Mouse (Mus musculus) embryonic facial prominence, embryonic 13.5 days (tissue): ENCODE data around the gene Prex1. TPM values are rescaled to one million over a fixed set of nuclear protein-coding genes. Genes with fewer than 3 reads are reported as not detected.
A peak's percentile ranks its signal among the peaks of the same experiment; 100 is the strongest.
"Not testable (repeated sequence)": the region's sequence is repeated elsewhere in the genome, so short reads cannot be mapped to it uniquely, and the experiment has no call there.

ENCODE experiments used
- ATAC-seq: fragments of 200-750 bp; cut with Nextera tagmentation; 2 replicates; pipeline ENCODE4 v1.8.0; 2017; ENCODE audit warnings: low read depth; ENCODE audit not compliant: insufficient number of reproducible peaks, insufficient read depth, low FRiP score, low TSS enrichment
- H3K27ac ChIP-seq: fragments of 300-500 bp; sonication (generic); 2 replicates; pipeline ENCODE4 v1.5.1; 2015; ENCODE audit warnings: moderate library complexity, mild to moderate bottlenecking, inconsistent platforms
- H3K27me3 ChIP-seq: fragments of 300-500 bp; sonication (generic); 2 replicates; pipeline ENCODE4 v1.6.1; 2015; ENCODE audit warnings: mild to moderate bottlenecking, inconsistent platforms
- H3K36me3 ChIP-seq: fragments of 300-500 bp; sonication (generic); 2 replicates; pipeline ENCODE4 v1.6.1; 2015; ENCODE audit warnings: mild to moderate bottlenecking, inconsistent platforms
- H3K4me1 ChIP-seq: fragments of 300-500 bp; sonication (generic); 2 replicates; pipeline ENCODE4 v1.6.1; 2015; ENCODE audit warnings: inconsistent platforms
- H3K4me2 ChIP-seq: fragments of 300-500 bp; sonication (generic); 2 replicates; pipeline ENCODE4 v1.6.1; 2015; ENCODE audit warnings: moderate library complexity, mild to moderate bottlenecking, inconsistent platforms
- H3K4me3 ChIP-seq: fragments of 300-500 bp; sonication (generic); 2 replicates; pipeline ENCODE4 v1.5.1; 2015; ENCODE audit warnings: mild to moderate bottlenecking, inconsistent platforms
- H3K9ac ChIP-seq: fragments of 300-500 bp; sonication (generic); 2 replicates; pipeline ENCODE4 v1.6.1; 2015; ENCODE audit warnings: mild to moderate bottlenecking, inconsistent platforms
- H3K9me3 ChIP-seq: fragments of 300-500 bp; sonication (generic); 2 replicates; pipeline ENCODE4 v1.6.1; 2016; ENCODE audit warnings: inconsistent platforms
- WGBS: fragments of 180-500 bp; shearing (Covaris S2); methylation state at CpG from one replicate; pipeline ENCODE4 v1.1.7; 2015; ENCODE audit warnings: mixed read lengths; 5-methylcytosine and 5-hydroxymethylcytosine counted together
- polyA plus RNA-seq: library from polyadenylated mRNA; unstranded; fragments of >200 nt; fragmentation: Nextera tagmentation; extraction: Ambion mirVana; gene quantifications from 2 replicates; pipeline ENCODE4 v1.2.1, GENCODE M21; 2015

Prex1 gene
- polyA plus RNA-seq, result 28.4 and 28.5 TPM in 2 replicates

- ATAC-seq, result peak; percentile 90
- Histone ChIP-seq H3K27ac (peak within 1 kb of the TSS; percentile 76), H3K27me3 (no peaks in the 10 kb centered on the region), H3K4me2 (peak within 1 kb of the TSS; percentile 90), H3K9ac (peak within 1 kb of the TSS; percentile 82), H3K9me3 (no peaks in the 10 kb centered on the region), H3K4me3 (peak within 1 kb of the TSS; percentile 80), H3K36me3 (no peaks in the 10 kb centered on the region), H3K4me1 (peaks cover 42% of the 10 kb centered on the region)
- under 1% methylated on average over 64 of the region's 69 CpGs for WGBS
These were observed at the start of gene Prex1 for GRCm38 (mm10) chr2:166713690-166714426. TSS of gene Prex1 (minus strand) at chr2:166713832.

- Histone ChIP-seq H3K36me3 (no peaks in the 10 kb centered on the region), H3K4me3 (no peak overlapping the region), H3K4me2 (no peak overlapping the region), H3K27ac (no peak overlapping the region), H3K9ac (no peak overlapping the region), H3K4me1 (peaks cover 11% of the 10 kb centered on the region; the same call in 1 of the 2 replicates), H3K27me3 (no peaks in the 10 kb centered on the region), H3K9me3 (no peaks in the 10 kb centered on the region)
- 20% methylated on average over 3 of the region's 3 CpGs for WGBS
- ATAC-seq, result no peak
These were observed 44.3 kb upstream of the Prex1 start for GRCm38 (mm10) chr2:166757969-166758368.

GRCm38 (mm10) chr2:166754760-166755159, 41.1 kb upstream of the Prex1 start:
- H3K9ac ChIP-seq, result no peak overlapping the region
- H3K36me3 ChIP-seq, result no peaks in the 10 kb centered on the region
- WGBS, result 85% methylated on average over 7 of the region's 7 CpGs
- H3K4me2 ChIP-seq, result no peak overlapping the region
- no peak overlapping the region for H3K27ac ChIP-seq
- no peaks in the 10 kb centered on the region for H3K9me3 ChIP-seq
- H3K4me1 ChIP-seq, result peaks cover 11% of the 10 kb centered on the region; the same call in 1 of the 2 replicates
- H3K27me3 ChIP-seq, result no peaks in the 10 kb centered on the region
- no peak overlapping the region for H3K4me3 ChIP-seq
- ATAC-seq, result no peak

GRCm38 (mm10) chr2:166754194-166754593, 40.6 kb upstream of the Prex1 start:
- Histone ChIP-seq H3K4me1 (peaks cover 11% of the 10 kb centered on the region; the same call in 1 of the 2 replicates), H3K4me3 (no peak overlapping the region), H3K9ac (no peak overlapping the region), H3K27me3 (no peaks in the 10 kb centered on the region), H3K27ac (no peak overlapping the region), H3K4me2 (no peak overlapping the region), H3K9me3 (no peaks in the 10 kb centered on the region), H3K36me3 (no peaks in the 10 kb centered on the region)
- ATAC-seq, result no peak
- WGBS, result 69% methylated on average over 4 of the region's 4 CpGs

DNA sequence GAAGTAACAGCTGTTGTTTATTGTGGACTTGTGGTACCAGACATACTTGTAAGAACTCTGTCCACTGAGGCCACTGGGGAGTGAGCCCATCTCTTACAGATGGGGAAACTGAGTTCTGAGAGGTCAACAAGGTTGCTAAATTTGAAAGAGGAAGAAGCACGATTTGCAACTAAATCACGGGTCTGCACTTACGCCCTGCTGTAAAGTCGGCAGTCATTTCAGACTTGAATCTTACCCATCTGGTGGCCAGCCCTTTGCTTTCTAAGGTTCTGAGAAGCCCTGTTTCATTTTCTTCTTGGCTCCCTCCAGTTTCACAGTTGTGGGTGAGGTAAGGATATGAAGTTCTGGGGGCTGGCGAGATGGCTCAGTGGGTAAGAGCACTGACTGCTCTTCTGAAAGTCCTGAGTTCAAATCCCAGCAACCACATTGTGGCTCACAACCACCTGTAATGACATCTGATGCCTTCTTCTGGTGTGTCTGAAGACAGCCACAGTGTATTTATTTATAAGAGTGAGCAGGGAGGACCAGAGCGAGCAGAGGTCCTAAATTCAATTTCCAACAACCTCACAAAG, 37.1 kb upstream of the Prex1 start:
- no peaks in the 10 kb centered on the region for H3K4me1 ChIP-seq
- no peaks in the 10 kb centered on the region for H3K27me3 ChIP-seq
- no peak overlapping the region for H3K4me2 ChIP-seq
- no peak overlapping the region for H3K9ac ChIP-seq
- H3K36me3 ChIP-seq, result no peaks in the 10 kb centered on the region
- WGBS, result 77% methylated on average over 6 of the region's 6 CpGs
- no peak overlapping the region for H3K4me3 ChIP-seq
- H3K9me3 ChIP-seq, result no peaks in the 10 kb centered on the region
- ATAC-seq, result no peak
- H3K27ac ChIP-seq, result no peak overlapping the region

- H3K9me3 ChIP-seq, H3K36me3 ChIP-seq, ATAC-seq, H3K27ac ChIP-seq, H3K4me3 ChIP-seq, H3K27me3 ChIP-seq, H3K4me1 ChIP-seq, H3K9ac ChIP-seq, H3K4me2 ChIP-seq: not testable (repeated sequence)
- WGBS, result 53% methylated on average over 14 of the region's 14 CpGs
These were observed 32.8 kb upstream of the Prex1 start for GRCm38 (mm10) chr2:166746261-166746913.

DNA sequence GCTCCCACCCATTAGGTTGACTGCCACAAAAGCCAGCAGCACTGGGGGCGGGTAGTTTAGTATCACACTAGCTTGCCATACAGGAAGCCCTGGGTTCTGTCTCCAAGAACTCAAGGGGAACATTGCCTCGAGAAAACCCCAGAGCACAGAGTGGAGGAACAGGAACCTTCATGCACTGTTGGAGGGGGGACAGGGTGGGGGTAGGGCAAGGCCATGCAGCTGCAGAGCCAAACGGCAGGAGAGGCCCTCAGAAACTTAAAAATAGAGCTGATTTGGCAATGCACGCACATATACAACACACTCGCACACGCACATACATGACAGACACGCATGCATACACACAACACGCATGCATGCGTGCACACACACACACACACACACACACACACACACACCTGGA, 32.2 kb upstream of the Prex1 start:
- Histone ChIP-seq H3K9ac (no peak overlapping the region), H3K4me2 (no peak overlapping the region), H3K27me3 (no peaks in the 10 kb centered on the region), H3K27ac (no peak overlapping the region), H3K9me3 (no peaks in the 10 kb centered on the region), H3K4me3 (no peak overlapping the region), H3K4me1 (peaks cover 8% of the 10 kb centered on the region), H3K36me3 (no peaks in the 10 kb centered on the region)
- ATAC-seq, result no peak
- 79% methylated on average over 9 of the region's 9 CpGs for WGBS

DNA sequence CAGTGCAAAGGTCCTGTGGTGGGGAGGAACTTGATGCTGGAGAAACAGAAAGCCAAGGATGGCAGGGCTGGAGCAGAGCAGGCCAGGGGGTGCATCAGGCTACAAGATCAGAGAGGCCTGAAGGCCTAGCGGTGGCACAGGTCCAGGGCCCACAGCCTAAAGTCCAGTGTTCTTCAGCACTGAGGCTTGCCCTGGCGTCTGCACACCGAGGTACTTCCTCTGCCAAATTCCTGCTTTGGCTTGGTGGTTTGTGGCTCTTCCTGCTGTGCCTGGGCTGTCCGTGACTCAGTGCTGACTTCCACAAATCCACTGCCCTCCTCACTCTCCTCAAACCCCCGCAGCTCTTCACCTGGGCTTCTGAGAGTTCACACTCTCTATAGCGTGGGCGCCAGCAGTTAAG, 30.8 kb upstream of the Prex1 start:
- no peaks in the 10 kb centered on the region for H3K36me3 ChIP-seq
- H3K4me2 ChIP-seq, result no peak overlapping the region
- H3K9ac ChIP-seq, result no peak overlapping the region
- no peaks in the 10 kb centered on the region for H3K27me3 ChIP-seq
- H3K4me1 ChIP-seq, result peaks cover 8% of the 10 kb centered on the region
- no peaks in the 10 kb centered on the region for H3K9me3 ChIP-seq
- no peak for ATAC-seq
- WGBS, result 79% methylated on average over 7 of the region's 7 CpGs
- no peak overlapping the region for H3K4me3 ChIP-seq
- no peak overlapping the region for H3K27ac ChIP-seq

DNA sequence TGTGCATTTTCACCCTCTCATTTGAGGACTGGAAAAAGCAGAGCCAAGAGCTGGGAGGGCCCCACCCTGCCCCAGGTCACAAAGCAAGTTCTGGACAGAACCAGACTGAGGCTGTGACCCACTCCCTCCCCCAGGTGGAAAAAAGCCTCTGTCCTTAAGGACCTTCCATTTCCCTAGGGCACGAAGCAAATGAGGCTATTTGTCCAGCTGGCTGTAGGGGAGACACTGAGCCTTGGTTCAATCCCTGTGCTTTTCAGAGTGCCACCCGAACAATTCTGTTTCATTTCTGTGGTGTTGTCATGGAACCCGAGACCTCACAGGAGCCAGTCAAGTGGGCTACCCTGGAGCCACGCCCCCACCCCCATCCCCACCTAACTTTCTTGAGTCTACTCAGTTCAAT, 29.9 kb upstream of the Prex1 start:
- Histone ChIP-seq H3K27me3 (no peaks in the 10 kb centered on the region), H3K9me3 (no peaks in the 10 kb centered on the region), H3K4me2 (no peak overlapping the region), H3K27ac (peak overlapping the region; percentile 7; the same call in 1 of the 2 replicates), H3K4me3 (no peak overlapping the region), H3K36me3 (no peaks in the 10 kb centered on the region), H3K4me1 (peaks cover 8% of the 10 kb centered on the region), H3K9ac (no peak overlapping the region)
- 43% methylated on average over 4 of the region's 4 CpGs for WGBS
- no peak for ATAC-seq

- Histone ChIP-seq H3K9me3 (no peaks in the 10 kb centered on the region), H3K27me3 (no peaks in the 10 kb centered on the region), H3K9ac (no peak overlapping the region), H3K27ac (no peak overlapping the region), H3K4me3 (no peak overlapping the region), H3K36me3 (no peaks in the 10 kb centered on the region), H3K4me1 (peaks cover 11% of the 10 kb centered on the region), H3K4me2 (no peak overlapping the region)
- 84% methylated on average over 6 of the region's 6 CpGs for WGBS
- no peak for ATAC-seq
These were observed 27.8 kb upstream of the Prex1 start for GRCm38 (mm10) chr2:166741445-166741844.

DNA sequence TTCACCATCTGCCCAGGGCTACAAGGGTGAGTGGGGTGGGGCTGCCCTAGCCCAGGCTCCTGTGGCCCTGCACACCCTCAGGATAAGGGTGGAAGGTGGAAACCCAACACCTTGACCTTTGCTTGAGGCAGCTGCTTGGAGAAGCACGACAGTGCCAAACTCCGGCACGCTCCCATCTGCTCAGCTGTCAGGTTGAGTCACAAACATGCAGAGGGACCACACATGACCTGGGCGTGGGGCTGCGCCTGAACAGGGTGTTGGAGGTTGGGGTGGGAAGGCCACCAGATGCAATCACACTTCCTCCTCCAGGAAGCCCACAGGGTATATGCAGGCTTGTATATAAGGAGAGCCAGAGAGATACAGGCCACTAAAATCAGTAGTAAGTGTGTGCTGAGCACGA, 26.8 kb upstream of the Prex1 start:
- Histone ChIP-seq H3K9ac (no peak overlapping the region), H3K4me1 (peaks cover 20% of the 10 kb centered on the region), H3K27ac (no peak overlapping the region), H3K4me3 (no peak overlapping the region), H3K9me3 (no peaks in the 10 kb centered on the region), H3K36me3 (no peaks in the 10 kb centered on the region), H3K4me2 (no peak overlapping the region), H3K27me3 (no peaks in the 10 kb centered on the region)
- no peak for ATAC-seq
- 58% methylated on average over 6 of the region's 6 CpGs for WGBS

DNA sequence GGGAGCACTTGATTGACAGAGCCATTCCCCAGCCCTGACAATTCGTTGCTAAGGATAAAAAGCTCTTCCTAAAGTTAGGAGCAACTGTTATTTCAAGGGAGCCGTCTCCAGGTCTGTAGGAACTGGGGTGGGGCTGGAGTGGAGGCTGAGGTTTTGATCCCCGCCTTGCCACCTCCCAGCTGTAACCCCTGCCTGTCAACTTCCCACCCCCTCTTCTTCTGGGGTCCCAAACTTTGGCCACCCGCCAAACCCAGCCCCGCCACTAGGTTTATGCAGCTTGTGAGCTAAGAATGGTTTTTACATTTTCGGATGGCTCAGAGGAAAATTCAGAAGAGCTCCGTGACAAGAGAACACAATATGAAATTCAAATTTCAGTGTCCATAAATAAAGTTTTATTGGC, 23.7 kb upstream of the Prex1 start:
- H3K27ac ChIP-seq, result peak overlapping the region; percentile 39; the same call in 1 of the 2 replicates
- ATAC-seq, result no peak
- no peak overlapping the region for H3K9ac ChIP-seq
- 41% methylated on average over 7 of the region's 7 CpGs for WGBS
- no peaks in the 10 kb centered on the region for H3K27me3 ChIP-seq
- no peaks in the 10 kb centered on the region for H3K36me3 ChIP-seq
- H3K4me2 ChIP-seq, result no peak overlapping the region
- no peaks in the 10 kb centered on the region for H3K9me3 ChIP-seq
- no peak overlapping the region for H3K4me3 ChIP-seq
- H3K4me1 ChIP-seq, result peaks cover 22% of the 10 kb centered on the region
